Mouse (Mus musculus) thymus, postnatal 25 days (tissue): ENCODE data around the gene Nosip.
A peak's percentile ranks its signal among the peaks of the same experiment; 100 is the strongest.

ENCODE experiments used
- DNase-seq: peaks from one replicate; pipeline ENCODE4 v3.0.0; 2022

Gene Nosip

DNA sequence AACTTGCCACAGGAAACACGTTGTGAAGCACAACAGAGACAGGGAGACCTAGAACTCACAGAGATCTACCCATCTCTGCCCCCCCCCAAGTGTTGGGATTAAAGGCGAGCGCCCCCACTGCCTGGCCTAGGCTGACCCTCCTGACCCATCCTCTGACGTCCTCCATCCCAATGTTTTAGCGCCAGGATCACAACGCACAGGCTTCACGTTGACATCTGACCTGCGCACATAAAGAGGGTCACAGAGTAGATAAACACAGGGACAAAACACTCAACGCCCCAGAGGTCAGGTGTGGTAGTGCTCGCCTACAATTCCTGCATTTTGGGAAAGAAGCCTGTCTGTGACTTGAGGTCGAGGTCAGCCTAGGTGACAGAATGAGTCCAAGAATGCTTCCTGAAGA lies 25.5 kb upstream of the Nosip start:
- DNase-seq = no peak

- peak; percentile 82 for DNase-seq
Observed at GRCm38 (mm10) chr7:45037720-45038361, 24.4 kb upstream of the Nosip start.

DNA sequence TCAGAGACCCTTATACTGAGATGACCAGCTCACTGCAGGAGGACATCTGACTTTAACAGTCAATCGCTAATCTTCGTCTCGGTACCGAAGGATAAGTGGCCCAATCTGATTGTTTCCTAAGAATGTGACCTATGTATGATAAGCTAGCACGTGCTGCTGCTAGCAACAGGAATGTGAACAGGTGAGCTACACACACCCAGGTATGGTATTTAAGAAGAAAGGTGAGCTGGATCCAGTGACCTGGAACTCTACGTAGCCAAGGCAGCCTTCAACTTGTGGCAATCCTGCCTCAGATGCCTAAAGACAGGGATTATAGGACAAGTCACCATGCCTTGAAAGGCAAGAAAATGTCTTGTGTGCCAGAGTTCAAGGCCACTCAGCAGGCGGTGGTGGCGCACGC lies 23.8 kb upstream of the Nosip start:
- DNase-seq = no peak

DNA sequence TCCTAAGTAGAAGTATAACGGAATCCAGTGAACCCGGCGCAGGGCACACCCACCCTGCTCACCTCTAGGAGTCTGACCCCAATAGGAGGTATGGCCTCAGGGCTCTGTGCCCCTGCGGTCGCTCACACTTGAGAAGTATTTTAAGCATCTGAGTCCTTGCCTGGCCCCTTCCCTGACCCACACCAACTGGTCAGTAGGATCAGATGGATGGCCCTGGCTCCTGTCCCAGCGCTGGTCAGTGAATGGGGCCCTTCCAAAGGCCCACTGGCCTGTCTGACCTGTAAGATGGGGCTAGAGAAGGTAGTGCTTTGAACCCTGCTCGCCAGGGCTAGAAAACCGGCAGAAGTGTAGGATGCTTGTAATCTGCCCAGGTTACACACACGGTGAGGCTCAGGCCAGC lies 21.4 kb upstream of the Nosip start:
- DNase-seq = no peak

DNA sequence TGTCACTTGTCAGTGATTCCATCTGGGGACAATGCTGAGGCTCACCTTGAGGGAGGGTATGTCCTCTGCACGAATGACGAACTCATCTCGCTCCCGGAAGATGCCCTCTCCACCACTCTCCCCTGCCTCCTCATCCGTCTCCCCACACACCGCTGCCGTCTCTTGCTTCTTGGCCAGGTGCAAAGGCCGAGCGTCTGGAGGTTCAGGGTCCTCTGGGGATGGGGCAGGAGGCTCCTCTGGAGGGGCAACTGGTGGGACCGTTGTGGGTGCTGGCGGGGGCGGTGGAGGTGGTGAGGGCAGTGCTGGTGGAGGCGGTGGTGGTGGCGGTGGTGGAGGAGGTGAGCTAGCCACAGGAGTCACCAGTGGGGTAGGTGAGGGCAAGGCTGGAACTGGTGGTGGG lies 18.9 kb upstream of the Nosip start:
- no peak for DNase-seq

DNA sequence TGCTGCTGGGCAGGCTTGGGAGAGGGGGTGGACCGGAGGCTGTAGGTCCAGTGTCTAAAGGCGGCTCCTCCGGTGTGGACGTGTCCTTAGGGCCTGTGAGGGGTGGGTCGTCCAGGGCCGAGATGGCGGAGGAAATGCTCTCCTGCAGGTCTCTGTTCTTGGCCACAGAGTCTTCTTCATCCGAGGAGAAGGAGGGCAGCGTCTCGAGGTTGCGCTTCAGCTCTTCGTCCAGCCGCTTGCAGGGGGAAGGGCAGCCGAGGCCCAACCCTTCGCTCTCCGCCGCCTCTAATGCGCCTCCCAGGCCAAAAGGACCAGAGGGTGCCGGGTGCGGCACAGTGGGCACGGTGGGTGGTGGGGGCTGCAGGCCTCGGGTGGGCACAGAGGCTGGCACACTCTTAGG lies 16.5 kb upstream of the Nosip start:
- no peak for DNase-seq

GRCm38 (mm10) chr7:45046853-45047350 lies 15.3 kb upstream of the Nosip start:
- DNase-seq = no peak

DNA sequence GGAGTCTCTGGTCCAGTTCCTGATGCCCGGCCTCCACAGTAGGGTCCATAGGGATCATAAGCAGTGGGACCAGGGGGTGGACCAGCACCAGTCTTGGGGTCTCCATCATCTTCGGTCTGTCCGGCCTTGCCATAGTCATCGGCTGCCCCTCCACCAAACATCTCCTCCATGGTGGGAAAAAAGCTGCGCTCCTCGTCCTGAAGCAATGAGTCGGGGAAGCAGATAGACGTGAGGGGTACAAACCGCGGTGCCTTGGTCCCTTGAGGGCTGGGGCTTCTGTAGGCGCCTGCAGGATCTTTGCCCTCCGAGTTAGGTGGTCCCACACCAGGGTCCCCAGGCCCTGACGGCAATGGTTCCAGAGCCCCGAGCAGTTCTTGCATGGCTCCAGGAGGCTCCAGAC lies 14.7 kb upstream of the Nosip start:
- no peak for DNase-seq

GRCm38 (mm10) chr7:45048001-45048890 lies 14.0 kb upstream of the Nosip start:
- no peak for DNase-seq

- no peak for DNase-seq
Observed at GRCm38 (mm10) chr7:45048923-45049657, 13.1 kb upstream of the Nosip start.

DNA sequence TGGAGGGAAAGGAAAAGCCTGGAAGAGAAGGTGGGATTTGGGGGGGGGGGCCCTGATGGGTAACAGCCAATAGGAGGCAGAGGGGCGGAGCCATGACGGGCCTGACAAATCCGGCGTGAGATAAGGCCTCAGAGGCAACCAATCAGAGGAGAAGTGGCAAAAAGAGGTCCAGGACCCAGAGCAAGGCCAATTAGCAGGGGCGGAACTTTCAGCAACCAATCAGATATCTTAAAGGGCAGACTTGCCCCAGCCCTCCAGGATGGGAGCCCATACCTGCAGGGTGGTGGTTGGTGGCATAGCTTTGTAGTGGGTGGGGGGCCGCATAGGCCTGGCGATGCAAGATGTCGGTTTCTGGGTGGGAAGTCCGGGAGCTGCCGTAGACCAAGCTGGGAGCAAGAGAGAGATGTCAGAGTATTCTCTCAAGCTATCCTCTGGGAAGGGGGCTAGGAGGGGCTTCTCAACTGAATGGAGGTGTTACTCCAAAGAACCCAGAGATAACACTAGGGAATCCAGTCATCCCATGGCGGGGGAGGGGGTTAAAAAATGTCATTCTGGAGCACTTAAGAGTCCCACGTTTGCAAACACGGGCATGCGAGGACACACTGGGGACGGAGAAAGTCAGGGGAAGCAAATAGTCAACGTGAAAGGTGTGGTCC lies 11.2 kb upstream of the Nosip start:
- peak; percentile 49 for DNase-seq

GRCm38 (mm10) chr7:45051601-45051974 lies 10.6 kb upstream of the Nosip start:
- no peak for DNase-seq

- peak; percentile 47 for DNase-seq
Observed at GRCm38 (mm10) chr7:45052181-45052861, 9.9 kb upstream of the Nosip start.

GRCm38 (mm10) chr7:45052862-45053116 lies 9.4 kb upstream of the Nosip start, which contains the start of gene Prr12:
TSS of gene Prr12 (minus strand) at chr7:45052881.
- no peak for DNase-seq

DNA sequence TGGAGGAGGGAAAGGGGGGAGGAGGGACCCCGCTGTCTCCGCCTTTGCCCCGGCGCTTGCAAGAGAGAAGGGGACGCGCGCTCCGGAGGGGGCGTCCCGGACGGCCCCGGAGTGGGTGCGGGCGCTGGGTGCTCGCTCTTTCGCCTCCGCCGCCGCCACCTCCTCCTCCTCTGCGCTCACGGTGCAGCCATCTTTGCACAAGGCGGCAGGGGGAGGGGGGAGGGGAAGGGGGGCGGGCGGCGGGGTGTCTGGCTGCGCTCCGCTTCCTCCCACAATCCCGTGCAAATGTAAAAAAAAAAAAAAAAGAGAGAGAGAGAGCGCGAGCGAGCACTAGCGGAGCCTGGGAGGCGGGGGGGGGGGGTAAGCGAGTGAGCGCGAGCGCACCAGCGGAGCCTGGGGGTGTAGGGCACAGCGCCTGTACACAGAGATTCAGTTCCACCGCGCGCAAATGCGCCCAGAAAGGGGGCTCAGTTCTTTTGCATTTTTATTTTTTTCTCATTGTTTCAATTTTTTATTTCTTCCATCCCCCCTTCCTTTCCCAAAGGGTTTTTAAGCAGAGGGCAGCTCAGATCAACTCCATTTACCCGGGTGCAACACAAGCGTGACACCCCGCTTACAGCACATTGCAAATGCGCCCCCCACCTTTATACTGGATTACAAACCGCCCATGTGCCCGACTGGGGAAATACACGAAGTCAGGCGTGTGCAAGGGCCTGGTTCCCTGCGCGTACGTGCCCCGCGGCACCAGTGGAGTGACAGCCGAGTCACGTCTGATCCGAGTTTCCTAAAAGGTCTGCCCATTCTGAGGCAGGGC lies 8.9 kb upstream of the Nosip start:
- DNase-seq = peak; percentile 86

DNA sequence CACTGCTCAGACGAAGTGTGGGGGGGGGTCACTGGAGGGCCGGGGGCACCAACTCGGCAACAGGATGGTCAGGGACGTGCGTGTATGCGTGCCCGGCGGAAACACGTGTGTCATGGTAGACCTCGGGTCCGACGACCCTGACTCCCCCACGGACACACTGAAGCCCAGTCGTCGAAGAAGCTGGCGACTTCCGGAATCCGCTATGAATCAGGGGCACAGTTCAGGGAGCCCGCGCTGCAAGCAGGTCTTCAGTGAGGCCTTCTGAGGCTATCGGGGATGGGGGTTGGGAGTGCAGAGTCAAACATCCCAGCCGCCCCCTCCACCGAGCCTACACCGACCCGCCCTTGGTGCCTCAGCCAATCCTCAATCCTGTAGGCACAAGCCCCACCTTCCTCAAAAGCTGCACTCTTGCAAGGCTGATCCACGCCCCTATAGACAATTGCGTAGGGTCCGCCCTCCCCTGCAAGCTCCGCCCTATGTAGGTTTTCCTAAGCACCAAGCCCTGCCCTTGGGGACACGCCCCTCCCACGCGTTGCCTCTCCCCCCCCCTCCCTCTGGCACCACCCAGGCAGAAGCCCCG lies 8.2 kb upstream of the Nosip start:
- peak; percentile 96 for DNase-seq

DNA sequence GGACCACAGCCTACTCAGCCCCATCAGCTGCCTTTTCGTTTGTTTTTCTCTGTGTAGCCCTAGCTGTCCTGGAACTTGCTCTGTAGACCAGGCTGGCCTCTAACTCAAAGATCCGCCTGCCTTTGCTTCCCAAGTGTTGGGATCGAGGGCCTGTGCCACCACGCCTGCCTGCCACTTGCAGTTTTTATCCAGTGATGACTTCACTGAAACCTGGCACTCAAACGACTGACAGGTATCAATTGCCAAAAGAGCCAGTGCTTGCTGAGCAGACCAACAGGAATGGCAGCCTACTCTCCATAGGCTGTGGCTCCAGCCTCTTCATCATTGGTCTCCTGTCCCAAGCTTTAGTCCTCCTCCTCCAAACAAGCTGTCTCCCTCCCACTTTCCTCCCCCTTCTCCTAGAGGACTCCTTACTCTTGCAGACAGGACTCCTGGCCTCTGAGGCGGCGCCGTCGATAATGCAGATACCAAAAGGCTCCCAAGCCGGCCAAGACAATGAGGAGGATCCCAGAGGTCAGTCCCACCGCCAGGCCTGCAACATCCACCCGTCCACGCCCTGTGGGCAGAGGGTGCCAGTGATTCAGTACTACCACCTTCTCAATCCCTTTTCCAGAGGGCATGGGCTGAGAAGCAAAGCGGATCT lies 5.8 kb upstream of the Nosip start:
- no peak for DNase-seq

DNA sequence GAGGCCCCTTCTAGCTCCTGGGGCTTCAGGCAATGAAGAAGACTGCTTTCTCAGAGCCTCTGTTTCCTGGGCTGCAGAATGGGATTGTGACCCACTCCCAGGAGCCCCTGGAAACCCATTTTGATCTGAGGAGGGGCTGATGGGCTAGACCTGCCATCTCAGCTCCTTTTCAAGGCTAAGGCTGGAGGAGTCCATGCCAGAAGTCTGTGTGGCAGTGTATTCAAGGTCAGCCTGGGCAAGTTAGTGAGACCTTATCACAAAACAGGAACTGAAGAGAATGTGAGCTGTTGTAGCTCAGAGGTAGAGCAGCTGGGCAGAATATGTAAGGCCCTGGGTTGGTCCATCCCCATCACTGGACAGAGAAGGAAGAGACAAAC lies 5.3 kb upstream of the Nosip start:
- no peak for DNase-seq

DNA sequence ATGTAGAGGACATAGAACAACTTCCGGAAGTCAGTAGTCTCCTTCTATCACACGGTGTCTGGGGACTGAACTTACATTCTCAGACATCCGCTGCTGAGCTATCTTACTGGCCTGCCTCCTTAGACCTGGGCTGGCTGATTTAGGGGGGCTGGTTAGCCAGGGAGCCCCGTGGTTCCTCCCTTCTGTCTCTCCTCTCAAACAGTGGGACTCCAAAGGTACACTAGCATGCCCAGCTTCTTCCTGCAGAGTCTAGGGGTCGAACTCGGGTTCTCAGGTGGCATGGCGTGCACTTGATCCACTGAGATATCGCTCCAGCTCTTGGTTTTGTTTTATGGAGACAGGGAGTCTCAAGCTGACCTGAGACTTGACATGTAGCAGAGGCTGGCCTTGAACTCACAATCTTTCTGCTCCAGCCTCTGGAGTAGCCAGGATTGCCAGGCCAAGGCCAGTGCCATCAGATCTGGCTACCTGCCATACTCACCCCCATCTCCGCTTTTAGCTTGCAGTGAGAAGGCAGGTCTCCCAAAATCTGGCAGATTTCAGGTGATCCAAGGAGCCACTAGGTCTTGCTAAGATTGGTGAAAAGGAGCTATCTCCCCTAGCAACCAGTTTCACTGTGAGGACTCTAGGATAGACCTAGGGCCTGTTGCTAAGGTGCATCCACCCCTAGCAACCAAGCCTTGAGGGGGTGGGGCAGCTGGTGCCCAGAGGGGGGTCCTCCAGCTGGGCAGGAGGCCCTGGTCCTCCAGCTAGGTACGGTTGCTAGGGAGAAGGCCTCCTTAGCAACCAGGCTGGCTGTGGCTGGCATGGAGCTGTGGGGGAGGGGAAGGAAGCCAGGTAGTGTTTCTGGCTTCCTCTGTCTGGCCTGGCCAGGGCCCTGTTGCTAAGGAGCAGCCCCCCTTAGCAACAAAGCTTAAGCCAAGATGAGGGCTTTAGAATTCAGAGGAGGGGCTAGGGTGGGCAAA lies 3.3 kb upstream of the Nosip start:
- DNase-seq = no peak
